Comparison of ENCODE assay signal across 19 mouse cellular contexts in the genomic region with DNA sequence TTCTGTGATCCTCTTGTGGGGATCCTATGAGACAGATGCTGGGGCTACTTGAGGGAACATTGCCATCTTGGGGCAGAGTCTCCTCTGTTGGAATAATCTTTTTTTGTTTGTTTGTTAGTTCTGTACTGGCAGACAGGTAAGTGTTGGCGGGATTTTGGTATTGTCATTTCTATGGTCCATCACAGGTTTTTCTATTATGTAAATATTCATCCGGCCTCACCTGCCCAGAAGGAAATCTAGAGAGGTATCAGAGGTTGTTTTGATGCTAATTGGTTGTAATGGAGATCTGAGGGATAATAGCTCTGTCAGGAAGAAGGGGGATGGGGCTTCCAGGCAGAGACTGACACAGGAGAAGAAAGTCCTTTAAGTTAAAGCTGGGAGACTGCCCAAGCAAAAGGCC. TPM values are rescaled to one million over a fixed set of nuclear protein-coding genes. Genes with fewer than 3 reads are reported as not detected.
"Had no signal": no experiment of that assay in that cellular context is flagged by ENCODE, and none has a peak within 500 bp of the region (broad histone marks: within the 10 kb centered on the region; RNA-seq: fewer than 3 reads in every experiment).

No protein-coding gene starts in this region.

- H3K27ac ChIP-seq: midbrain, embryonic 10.5 days; midbrain, embryonic 12.5 days; neural tube, embryonic 13.5 days; neural tube, embryonic 15.5 days had no signal

- H3K4me3 ChIP-seq: midbrain, embryonic 10.5 days; midbrain, embryonic 12.5 days; myocyte; neural tube, embryonic 13.5 days; neural tube, embryonic 15.5 days had no signal

- H3K9me3 ChIP-seq: midbrain, embryonic 10.5 days; midbrain, embryonic 12.5 days; neural tube, embryonic 13.5 days; neural tube, embryonic 15.5 days had no signal

- H3K27me3 ChIP-seq: midbrain, embryonic 12.5 days; neural tube, embryonic 13.5 days; neural tube, embryonic 15.5 days had no signal

- DNase-seq: liver, postnatal 0 days; lung, embryonic 14.5 days; lung, postnatal 10 days; lung, postnatal 4 days; midbrain, embryonic 14.5 days; retina, postnatal 1 day; right cerebral cortex, adult 18-20 months; right cerebral cortex, postnatal 25 days; right cerebral cortex, postnatal 4 days; spleen, adult 18-20 months; thymus, adult 2 months; thymus, postnatal 36 days had no signal

- ATAC-seq: liver, postnatal 0 days; midbrain, embryonic 16.5 days had no signal

- H3K9ac ChIP-seq: liver, postnatal 0 days; lung, embryonic 14.5 days; midbrain, embryonic 12.5 days; neural tube, embryonic 13.5 days; neural tube, embryonic 15.5 days had no signal

- H3K4me1 ChIP-seq: midbrain, embryonic 10.5 days; midbrain, embryonic 12.5 days; neural tube, embryonic 13.5 days; neural tube, embryonic 15.5 days had no signal

- H3K4me2 ChIP-seq: lung, embryonic 14.5 days; midbrain, embryonic 12.5 days; neural tube, embryonic 13.5 days; neural tube, embryonic 15.5 days had no signal

- H3K36me3 ChIP-seq: midbrain, embryonic 10.5 days; midbrain, embryonic 12.5 days; neural tube, embryonic 13.5 days; neural tube, embryonic 15.5 days had no signal

RNA-seq across cellular contexts. Expression of a gene that starts 7.1 kb away (rescaled TPM):
- polyA plus RNA-seq: myocyte; stomach, embryonic 14.5 days had no signal
